Mouse (Mus musculus): ENCODE measurements around the gene Krt16.
"Not testable (repeated sequence)": the region's sequence is repeated elsewhere in the genome, so short reads cannot be mapped to it uniquely, and the experiment has no call there.

The Krt16 gene

DNA sequence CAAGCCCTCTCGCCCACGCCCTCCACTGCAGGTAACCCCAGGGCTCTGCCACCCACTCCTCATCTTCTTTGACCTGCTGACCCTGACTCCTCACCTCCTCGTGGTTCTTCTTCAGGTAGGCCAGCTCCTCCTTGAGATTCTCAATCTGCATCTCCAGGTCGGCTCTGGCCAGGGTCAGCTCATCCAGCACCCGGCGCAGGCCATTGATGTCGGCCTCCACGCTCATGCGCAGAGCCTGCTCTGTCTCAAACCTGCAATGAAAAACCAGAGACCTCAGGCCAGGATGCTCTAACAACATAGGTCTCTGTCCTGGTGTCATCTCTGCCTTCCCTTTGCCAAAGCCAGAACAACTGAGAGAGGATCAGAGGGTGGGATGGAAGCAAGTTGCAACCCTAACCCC is 10.4 kb upstream of the Krt16 start:
- in situ Hi-C loops (cut with MboI): no loop called here

DNA sequence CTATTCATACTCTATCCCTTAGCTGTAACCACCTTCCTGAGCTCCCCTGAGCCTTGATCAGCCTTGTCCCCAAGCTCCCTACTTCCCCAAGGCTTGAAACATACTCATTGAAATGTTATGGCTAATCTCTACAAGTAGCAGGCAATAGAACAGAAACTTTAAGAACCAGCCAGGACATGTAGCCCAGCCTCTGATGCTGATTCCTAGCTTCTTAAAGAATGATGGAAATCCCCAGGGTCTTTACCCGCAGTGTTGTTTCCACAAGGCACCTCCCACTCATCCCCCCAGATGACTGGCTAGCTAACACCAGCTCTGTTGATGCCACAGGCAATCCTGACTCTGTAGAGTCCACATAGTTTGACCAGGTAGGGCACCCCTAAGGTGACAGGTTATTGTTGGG is 9.3 kb upstream of the Krt16 start:
- in situ Hi-C loops (cut with MboI): no loop called here

DNA sequence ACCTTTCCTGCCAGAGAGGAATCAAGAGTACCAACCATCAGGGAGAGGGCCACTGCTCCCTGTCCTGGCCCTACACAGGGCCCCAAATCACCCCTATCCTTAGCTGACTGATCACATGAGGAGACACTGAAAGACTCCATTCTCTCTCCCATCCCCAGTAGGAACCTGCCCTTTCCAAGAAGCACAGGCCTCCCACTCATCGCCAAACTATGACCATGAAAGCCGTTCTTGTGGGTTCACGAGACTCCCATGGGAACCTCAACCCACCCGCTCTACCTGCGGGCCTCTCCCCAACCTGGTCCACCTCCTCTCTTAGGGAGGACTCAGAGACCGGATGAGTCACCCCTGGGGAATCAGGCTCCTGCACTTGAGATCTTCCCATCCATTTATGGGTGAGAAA is 6.8 kb upstream of the Krt16 start:
- in situ Hi-C loops (cut with MboI): no loop called here

DNA sequence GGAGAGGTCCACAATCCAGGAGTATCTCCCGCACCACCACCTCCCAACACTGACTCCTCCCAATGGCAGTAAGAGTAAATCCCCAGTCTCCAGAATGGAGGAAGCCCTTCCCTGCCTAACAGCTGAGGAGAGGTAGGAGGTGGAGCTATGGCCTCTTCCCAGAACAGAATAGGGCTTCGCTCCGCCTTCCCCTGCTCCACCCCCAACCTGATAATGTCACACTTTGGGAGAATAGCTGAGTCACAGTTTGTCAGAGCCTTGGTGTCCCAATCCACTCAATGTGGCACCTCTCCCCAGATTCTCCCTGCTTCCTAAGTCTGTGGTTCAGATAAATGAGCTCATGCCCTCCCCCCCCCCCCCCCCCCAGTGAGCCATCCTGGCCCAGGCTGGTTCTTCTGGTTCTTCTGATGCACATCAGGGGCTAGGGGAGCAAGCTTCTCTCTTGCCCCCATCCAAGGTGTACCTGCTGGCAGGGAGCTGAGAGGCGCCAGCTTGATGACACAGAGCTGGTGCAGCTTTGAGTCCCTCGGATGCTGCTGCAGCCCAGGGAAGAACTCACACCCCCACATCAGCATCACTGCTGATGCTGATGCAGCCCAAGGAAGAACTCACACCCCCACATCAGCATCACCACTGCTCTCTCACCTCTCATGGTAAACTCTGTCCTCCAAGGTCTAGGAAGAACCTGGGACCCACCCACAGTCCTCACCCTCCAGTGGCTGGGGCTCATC is 5.8 kb upstream of the Krt16 start:
- in situ Hi-C loops (cut with MboI): no loop called here

- in situ Hi-C loops (cut with MboI): not testable (repeated sequence)
Measured at GRCm38 (mm10) chr11:100246471-100246870, 2.2 kb downstream of the Krt16 start.

GRCm38 (mm10) chr11:100240272-100240671 is 8.4 kb downstream of the Krt16 start:
- in situ Hi-C loops (cut with MboI): not testable (repeated sequence)

- in situ Hi-C loops (cut with MboI): no loop called here
Measured at GRCm38 (mm10) chr11:100221741-100222140, 27.0 kb downstream of the Krt16 start.

- in situ Hi-C loops (cut with MboI): no loop called here
Measured at GRCm38 (mm10) chr11:100219304-100219703, 29.4 kb downstream of the Krt16 start.

DNA sequence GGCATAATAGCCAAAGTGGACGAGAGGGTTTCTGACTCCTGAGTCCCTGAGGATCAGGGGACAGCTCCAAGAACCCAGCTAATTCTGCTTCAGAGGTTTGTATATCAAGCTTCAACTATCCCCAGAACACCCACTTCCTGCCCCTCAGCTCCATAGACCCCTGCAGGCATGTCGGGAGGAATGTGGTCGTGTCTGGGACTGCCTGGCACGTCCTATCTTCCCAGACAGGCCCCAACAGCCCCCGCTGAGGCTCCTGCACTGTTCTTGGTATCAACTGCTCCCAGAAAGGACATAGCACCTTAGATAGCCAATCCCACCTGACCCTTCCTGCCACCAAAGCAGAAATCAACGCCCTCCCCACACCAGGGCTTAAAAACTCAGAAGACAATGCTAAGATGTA is 40.2 kb downstream of the Krt16 start:
- in situ Hi-C loops (cut with MboI): no loop called here

GRCm38 (mm10) chr11:100207498-100207897 is 41.2 kb downstream of the Krt16 start, which contains the start of gene Krt14:
Gene Krt14 (minus strand): TSS chr11:100207548.
- in situ Hi-C loops (cut with MboI): no loop called here

DNA sequence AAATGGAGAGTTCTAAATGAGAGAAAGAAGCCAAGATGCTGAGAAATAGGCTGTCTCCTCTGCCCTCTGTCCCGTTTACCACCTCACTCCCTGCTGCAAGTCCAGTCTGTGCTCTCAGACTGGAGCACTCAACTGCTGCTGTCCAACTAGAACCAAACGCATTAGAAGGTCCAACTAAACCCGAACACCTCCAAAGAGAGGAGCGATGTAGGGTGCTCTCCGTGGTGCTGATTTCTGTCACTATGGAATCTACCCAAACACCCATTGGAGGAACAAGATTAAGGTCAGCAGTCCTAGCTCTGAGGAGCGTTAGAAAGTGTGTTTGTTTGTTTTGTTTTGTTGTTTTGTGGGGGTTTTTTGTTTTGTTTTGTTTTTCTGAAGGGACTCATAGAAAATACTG is 45.3 kb downstream of the Krt16 start:
- in situ Hi-C loops (cut with MboI): no loop called here

DNA sequence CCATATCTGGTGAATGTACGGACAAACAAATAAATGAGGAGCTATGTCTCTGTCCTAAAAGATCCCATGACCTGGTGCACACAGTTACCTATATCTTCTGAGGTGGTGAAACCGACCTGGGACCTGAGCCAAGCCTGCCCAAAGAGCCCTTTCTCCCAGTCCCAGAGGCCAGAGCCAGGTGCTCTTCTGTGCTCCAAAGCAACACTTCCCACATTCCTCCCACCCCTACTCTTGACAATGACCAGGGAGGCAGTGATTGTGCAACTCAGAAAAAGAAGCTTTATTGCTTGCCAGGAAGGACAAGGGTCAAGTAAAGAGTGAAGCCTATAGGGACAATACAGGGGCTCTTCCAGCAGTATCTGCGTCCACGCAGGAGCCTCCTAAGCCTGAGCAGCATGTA is 45.8 kb downstream of the Krt16 start:
- in situ Hi-C loops (cut with MboI): no loop called here

GRCm38 (mm10) chr11:100200104-100200820 is 48.4 kb downstream of the Krt16 start:
- in situ Hi-C loops (cut with MboI): no loop called here

DNA sequence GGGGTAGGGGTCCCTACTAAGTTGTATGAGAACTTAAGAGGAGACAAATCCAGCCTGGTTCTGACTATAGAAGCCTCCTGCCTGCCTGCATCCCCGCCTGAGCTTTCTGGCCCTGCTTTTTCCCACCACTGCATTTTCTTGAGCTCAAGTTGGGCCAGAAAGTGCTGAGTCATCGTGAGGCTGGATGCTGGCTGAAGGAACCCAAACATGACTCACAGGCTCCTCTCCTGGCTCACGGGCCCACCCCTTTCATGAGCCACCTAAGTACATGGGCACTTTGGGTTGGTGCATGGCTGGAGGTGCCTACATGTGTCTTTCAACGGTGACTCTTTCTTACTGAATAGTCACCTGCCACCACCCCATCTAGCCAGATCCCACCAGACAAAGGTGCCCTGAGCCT is 50.0 kb downstream of the Krt16 start:
- in situ Hi-C loops (cut with MboI): no loop called here

All from mature B cell (primary cell).